Mouse (Mus musculus) brain, embryonic 14.5 days (tissue): ENCODE measurements at regions not wholly inside any gene's neighbourhood (a gene's known extent, or its start where the extent isn't known, plus 50 kb on each side); places are given as distances from the start of the nearest gene placed in this dataset.

Experiments used
- CTCF ChIP-seq: fragments of 200-500 bp; IDR thresholded peaks from 2 replicates; pipeline ENCODE4 v1.5.1; 2012; ENCODE audit warnings: inconsistent platforms, mild to moderate bottlenecking, moderate library complexity, borderline replicate concordance; ENCODE audit not compliant: insufficient read depth, insufficient read length; ENCODE audit errors: extremely low read depth
- POLR2A ChIP-seq: fragments of 200-500 bp; IDR thresholded peaks from 2 replicates; pipeline ENCODE4 v1.6.1; 2012; ENCODE audit warnings: mild to moderate bottlenecking, inconsistent platforms, borderline replicate concordance; ENCODE audit not compliant: poor library complexity, insufficient read depth, insufficient read length, severe bottlenecking; ENCODE audit errors: extremely low read depth

DNA sequence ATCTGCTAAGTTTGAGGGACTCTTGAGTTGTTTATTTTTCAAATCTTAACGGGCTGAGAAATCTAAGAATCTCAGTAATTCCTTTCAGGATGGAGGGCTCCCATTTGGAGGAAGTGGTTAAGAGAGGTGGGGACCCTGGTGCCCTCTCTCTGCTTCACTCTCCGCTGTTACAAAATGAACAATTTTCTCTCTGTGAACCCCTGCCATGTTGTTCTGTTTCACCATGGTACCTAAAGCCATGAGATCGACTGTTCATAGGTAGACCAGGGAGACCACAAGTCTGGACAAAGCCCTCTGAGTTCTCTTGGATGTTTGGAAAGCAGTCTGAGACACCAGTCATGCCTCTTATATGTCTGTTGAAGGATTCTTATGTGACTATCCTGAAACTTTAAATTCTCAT lies 179.9 kb upstream of the Gm5148 start:
- no peak for TF ChIP-seq CTCF
- no peak for TF ChIP-seq POLR2A
